Mouse (Mus musculus) C2C12 (cell line): Measurements from ENCODE around the gene Pef1. TPM values are rescaled to one million over a fixed set of nuclear protein-coding genes. Genes with fewer than 3 reads are reported as not detected.

Experiments
- H3K27me3 ChIP-seq: one replicate; pipeline ENCODE4 v1.6.1; 2011; ENCODE audit not compliant: control insufficient read depth, insufficient read depth, insufficient read length
- H3K36me3 ChIP-seq: one replicate; pipeline ENCODE4 v1.6.1; 2011; ENCODE audit not compliant: control insufficient read depth, insufficient read depth
- H3K4me3 ChIP-seq: one replicate; pipeline ENCODE4 v1.5.1; 2011; ENCODE audit warnings: mild to moderate bottlenecking, control low read depth; ENCODE audit not compliant: poor library complexity, insufficient read depth, severe bottlenecking
- H3K79me2 ChIP-seq: one replicate; pipeline ENCODE4 v1.6.1; 2011; ENCODE audit not compliant: control insufficient read depth, insufficient read depth
- H3K79me3 ChIP-seq: one replicate; pipeline ENCODE4 v1.6.1; 2011; ENCODE audit warnings: low read depth, control low read depth
- H3ac ChIP-seq: one replicate; pipeline ENCODE3; 2011; ENCODE audit warnings: low read depth; ENCODE audit not compliant: control insufficient read depth, insufficient read length
- CEBPB ChIP-seq: IDR thresholded peaks from one replicate; pipeline ENCODE4 v1.6.1; 2011; ENCODE audit warnings: low read depth, mild to moderate bottlenecking, control low read depth, moderate library complexity
- CTCF ChIP-seq: IDR thresholded peaks from one replicate; pipeline ENCODE4 v1.5.1; 2011; ENCODE audit not compliant: control insufficient read depth, insufficient read depth, insufficient read length
- FOSL1 ChIP-seq: IDR thresholded peaks from one replicate; pipeline ENCODE4 v1.8.0; 2011; ENCODE audit warnings: mild to moderate bottlenecking, low read length; ENCODE audit not compliant: poor library complexity, insufficient read depth, severe bottlenecking
- MAX ChIP-seq: IDR thresholded peaks from one replicate; pipeline ENCODE4 v1.6.1; 2011; ENCODE audit warnings: mild to moderate bottlenecking, control low read depth
- MYOD1 ChIP-seq: IDR thresholded peaks from one replicate; pipeline ENCODE4 v1.6.1; 2011; ENCODE audit warnings: low read depth; ENCODE audit not compliant: control insufficient read depth, insufficient read length
- MYOG ChIP-seq: IDR thresholded peaks from one replicate; pipeline ENCODE4 v1.6.1; 2011; ENCODE audit not compliant: control insufficient read depth, insufficient read length; ENCODE audit errors: extremely low read depth
- USF1 ChIP-seq: IDR thresholded peaks from one replicate; pipeline ENCODE4 v1.6.1; 2011; ENCODE audit warnings: low read depth, mild to moderate bottlenecking, control low read depth, moderate library complexity
- polyA plus RNA-seq: library from polyadenylated mRNA; unstranded; fragments of >200 nt; fragmentation: generic; extraction: Trizol; gene quantifications from one replicate; pipeline ENCODE4 v1.2.1, GENCODE M21; 2012; ENCODE audit warnings: missing spikeins

The Pef1 gene
- polyA plus RNA-seq, 1 experiment = 49.7 TPM

DNA sequence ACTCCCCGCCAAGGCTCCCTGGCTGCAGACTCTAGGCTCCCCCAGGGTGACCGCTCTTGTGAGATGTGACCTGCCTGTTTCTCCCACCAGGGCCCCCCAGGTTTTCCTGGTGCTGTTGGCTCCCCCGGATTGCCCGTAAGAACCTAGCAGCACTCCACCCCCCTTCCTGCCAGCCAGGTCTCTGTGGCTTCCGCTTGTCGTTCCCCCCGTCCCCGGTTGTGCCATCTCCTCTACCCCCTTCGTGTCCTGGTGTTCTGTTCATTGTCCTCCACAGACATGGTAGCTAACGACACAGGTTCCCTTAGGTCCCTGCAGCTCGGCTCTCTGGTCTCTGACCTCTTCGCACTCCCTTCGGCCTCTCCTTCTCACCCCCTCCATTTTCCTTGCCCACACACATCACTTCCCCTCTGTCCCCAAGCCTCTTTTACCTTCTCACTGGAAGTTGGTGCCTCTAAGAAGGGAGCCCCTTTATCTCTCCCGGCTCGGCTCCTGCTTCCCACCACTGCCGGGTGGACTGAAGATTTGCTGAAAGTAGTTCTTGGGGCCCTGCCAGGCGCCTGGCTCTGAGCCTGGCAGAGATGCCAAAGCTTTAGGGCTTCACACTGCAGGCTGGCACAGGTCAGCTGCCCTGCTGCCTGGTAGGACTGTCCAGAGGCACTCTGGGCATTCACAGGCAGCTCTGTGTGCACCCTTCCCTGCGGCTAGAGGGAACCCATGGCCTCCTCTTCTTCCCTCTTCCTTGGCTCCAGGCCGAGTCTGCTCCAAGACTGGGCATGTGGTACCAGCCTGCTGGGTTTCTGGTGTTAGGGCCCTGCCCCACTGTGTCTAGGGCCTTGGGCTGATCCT lies 20.8 kb upstream of the Pef1 start:
- Histone ChIP-seq H3K27me3 (no peaks in the 10 kb centered on the region), H3K4me3 (no peak overlapping the region), H3ac (no peak overlapping the region), H3K79me2 (no peaks in the 10 kb centered on the region), H3K79me3 (no peaks in the 10 kb centered on the region), H3K36me3 (no peaks in the 10 kb centered on the region)
- TF ChIP-seq CEBPB (no peak), CTCF (no peak), FOSL1 (no peak), MYOD1 (no peak), USF1 (no peak), MYOG (no peak), MAX (no peak)

DNA sequence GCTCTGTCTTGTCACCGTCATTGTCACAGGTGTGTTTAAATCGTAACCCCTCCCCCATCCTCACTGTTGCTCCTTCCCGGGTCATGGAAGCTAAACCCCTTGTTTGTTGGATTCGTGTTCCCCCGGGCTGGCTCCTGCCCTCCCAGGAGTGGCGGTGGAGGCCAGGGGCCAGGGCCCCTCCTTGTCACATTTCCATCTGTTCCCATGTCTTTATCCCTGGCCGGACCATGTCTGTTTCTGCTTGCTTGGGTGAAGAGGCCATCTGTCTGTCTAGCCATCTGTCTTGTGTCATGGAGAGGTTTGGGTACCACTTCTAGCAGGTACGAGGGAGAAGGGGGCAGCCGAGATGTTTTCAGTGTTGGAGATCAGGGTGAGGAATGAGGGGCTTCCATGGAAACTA lies 20.1 kb upstream of the Pef1 start:
- no peaks in the 10 kb centered on the region for H3K27me3 ChIP-seq
- no peaks in the 10 kb centered on the region for H3K36me3 ChIP-seq

DNA sequence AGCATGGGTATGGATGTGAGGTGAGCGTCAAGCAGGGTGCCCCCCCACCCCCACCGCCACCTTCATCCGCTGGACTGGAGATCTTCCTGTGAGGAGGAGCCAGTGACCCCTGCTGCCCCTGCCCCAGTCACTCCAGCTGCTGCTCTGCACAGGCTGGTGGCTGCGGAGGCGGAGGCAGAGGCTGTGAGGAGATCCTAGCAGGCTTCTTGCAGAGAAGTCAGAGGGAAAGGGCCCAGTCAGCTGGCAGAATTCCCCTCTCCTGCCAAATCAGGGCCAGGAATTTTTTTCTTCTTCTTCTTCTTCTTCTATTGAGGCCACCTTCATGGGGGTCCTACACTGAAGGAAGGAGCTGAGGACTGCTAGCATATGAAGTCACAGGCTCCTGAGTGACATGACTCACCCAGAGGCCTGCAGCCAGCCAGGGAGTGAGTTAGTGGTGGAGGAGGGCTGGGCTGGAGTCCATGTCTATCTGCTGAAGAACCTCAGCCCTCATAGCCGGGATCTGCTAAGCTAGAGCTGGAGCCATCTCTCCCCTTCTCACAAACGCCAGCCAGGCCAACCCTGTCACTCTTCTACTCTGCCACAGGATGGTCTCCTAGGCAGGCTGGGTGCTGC lies 17.9 kb upstream of the Pef1 start:
- Histone ChIP-seq H3K79me3 (no peaks in the 10 kb centered on the region), H3K79me2 (no peaks in the 10 kb centered on the region), H3K4me3 (no peak overlapping the region), H3K27me3 (no peaks in the 10 kb centered on the region), H3ac (no peak overlapping the region), H3K36me3 (no peaks in the 10 kb centered on the region)
- TF ChIP-seq MYOD1 (no peak), CTCF (no peak), FOSL1 (no peak), MAX (no peak), MYOG (no peak), USF1 (no peak), CEBPB (no peak)

More for the DNA sequence above, 20.1 kb upstream of the Pef1 start:
- no peak for TF ChIP-seq MYOD1
- no peak for TF ChIP-seq CTCF
- TF ChIP-seq CEBPB = no peak
- TF ChIP-seq USF1 = no peak
- no peak for TF ChIP-seq FOSL1
- TF ChIP-seq MAX = no peak
- no peak for TF ChIP-seq MYOG
- Histone ChIP-seq H3ac (no peak overlapping the region), H3K79me3 (no peaks in the 10 kb centered on the region), H3K79me2 (no peaks in the 10 kb centered on the region), H3K4me3 (no peak overlapping the region)

DNA sequence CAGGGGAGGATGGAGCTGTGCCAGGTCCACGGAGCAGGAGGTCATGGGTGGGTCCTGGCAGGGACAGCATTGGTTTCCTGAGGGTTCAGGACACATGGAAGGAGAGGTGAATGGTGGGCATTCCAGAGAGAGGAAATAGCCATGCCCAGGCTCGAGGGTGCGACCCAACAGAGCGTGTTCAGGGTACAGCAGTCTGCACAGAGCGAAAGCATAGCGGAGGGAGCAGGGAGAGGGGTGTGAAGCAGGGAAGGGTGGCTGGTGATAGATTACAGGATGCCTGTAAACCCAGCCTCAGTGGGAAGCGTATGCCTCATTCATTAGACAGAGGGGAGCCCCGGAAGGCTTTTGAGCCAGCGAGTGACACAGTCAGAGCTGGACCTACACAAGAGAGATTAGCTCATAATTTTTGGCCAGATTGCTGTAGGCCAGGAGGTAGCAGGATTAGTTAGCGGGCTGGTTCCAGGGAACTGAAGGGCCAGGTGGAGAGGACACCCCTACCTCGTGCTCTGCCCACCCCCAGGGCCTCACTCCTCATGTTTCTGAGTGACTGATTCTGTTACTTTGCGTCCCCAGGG lies 17.0 kb upstream of the Pef1 start:
- TF ChIP-seq MYOD1 (no peak), MYOG (no peak), CEBPB (no peak), MAX (no peak), CTCF (no peak), FOSL1 (no peak), USF1 (no peak)
- Histone ChIP-seq H3ac (no peak overlapping the region), H3K36me3 (no peaks in the 10 kb centered on the region), H3K79me3 (no peaks in the 10 kb centered on the region), H3K79me2 (no peaks in the 10 kb centered on the region), H3K4me3 (no peak overlapping the region), H3K27me3 (no peaks in the 10 kb centered on the region)

DNA sequence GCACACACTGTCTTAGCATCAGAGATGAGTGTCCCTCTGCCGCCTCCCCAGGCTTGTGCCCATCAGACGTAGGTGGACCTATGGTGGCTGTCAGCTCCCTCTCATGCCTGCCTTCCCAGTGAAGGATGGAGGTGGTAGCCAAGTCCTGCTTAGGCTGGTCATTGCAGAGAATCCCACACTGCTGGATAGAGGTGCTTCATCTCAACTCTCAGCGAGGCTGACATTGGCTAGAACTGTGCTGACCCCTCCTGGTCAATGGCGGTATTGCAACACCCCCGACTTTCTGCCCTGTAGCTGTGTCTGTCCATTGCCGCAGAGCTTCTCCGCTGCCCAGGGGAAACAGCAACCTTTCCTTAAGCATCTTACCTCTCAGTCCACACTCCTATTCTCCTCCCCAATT lies 15.1 kb upstream of the Pef1 start:
- Histone ChIP-seq H3ac (no peak overlapping the region), H3K36me3 (no peaks in the 10 kb centered on the region), H3K79me3 (no peaks in the 10 kb centered on the region), H3K79me2 (no peaks in the 10 kb centered on the region), H3K27me3 (no peaks in the 10 kb centered on the region), H3K4me3 (no peak overlapping the region)
- TF ChIP-seq CTCF (peak; percentile 93), CEBPB (peak; percentile 68), MYOG (no peak)
